Mouse (Mus musculus) stomach, embryonic 16.5 days (tissue): ENCODE measurements around the gene Diexf. TPM values are rescaled to one million over a fixed set of nuclear protein-coding genes. Genes with fewer than 3 reads are reported as not detected.
A peak's percentile ranks its signal among the peaks of the same experiment; 100 is the strongest.

Source experiments
- ATAC-seq: fragments of 200-750 bp; cut with Nextera tagmentation; 2 replicates; pipeline ENCODE4 v1.8.0; 2017; ENCODE audit warnings: moderate number of reproducible peaks, moderate TSS enrichment; ENCODE audit not compliant: insufficient read depth, low FRiP score
- H3K27ac ChIP-seq: fragments of 300-500 bp; sonication (generic); 2 replicates; pipeline ENCODE4 v1.5.1; 2014; ENCODE audit warnings: low read length
- H3K27me3 ChIP-seq: fragments of 300-500 bp; sonication (generic); 2 replicates; pipeline ENCODE4 v1.6.1; 2014; ENCODE audit warnings: low read length, control low read depth, mixed read lengths; ENCODE audit not compliant: control insufficient read depth, insufficient read depth
- H3K36me3 ChIP-seq: fragments of 300-500 bp; sonication (generic); 2 replicates; pipeline ENCODE4 v1.6.1; 2014; ENCODE audit warnings: low read length; ENCODE audit not compliant: control insufficient read depth, insufficient read depth
- H3K4me1 ChIP-seq: fragments of 300-500 bp; sonication (generic); 2 replicates; pipeline ENCODE4 v1.6.1; 2014; ENCODE audit warnings: low read length, control low read depth, mixed read lengths; ENCODE audit not compliant: control insufficient read depth, insufficient read depth
- H3K4me2 ChIP-seq: fragments of 300-500 bp; sonication (generic); 2 replicates; pipeline ENCODE4 v1.6.1; 2014; ENCODE audit warnings: low read depth, low read length, mixed read lengths
- H3K4me3 ChIP-seq: fragments of 300-500 bp; sonication (generic); replicated peaks from 2 replicates; pipeline ENCODE4 v1.5.1; 2014; ENCODE audit warnings: mild to moderate bottlenecking, low read length
- H3K9ac ChIP-seq: fragments of 300-500 bp; sonication (generic); 2 replicates; pipeline ENCODE4 v1.6.1; 2014; ENCODE audit warnings: low read length
- H3K9me3 ChIP-seq: fragments of 300-500 bp; sonication (generic); replicated peaks from 2 replicates; pipeline ENCODE4 v1.6.1; 2016; ENCODE audit warnings: low read length, control low read depth; ENCODE audit not compliant: control insufficient read depth
- WGBS: fragments of 180-500 bp; shearing (Covaris S2); extraction: QIAGEN DNeasy Blood & Tissue Kit; methylation state at CpG from one replicate; pipeline ENCODE4 v1.1.7; 2014; 5-methylcytosine and 5-hydroxymethylcytosine counted together
- polyA plus RNA-seq: library from polyadenylated mRNA; unstranded; fragments of >200 nt; fragmentation: Nextera tagmentation; extraction: Ambion mirVana; gene quantifications from 2 replicates; pipeline ENCODE4 v1.2.1, GENCODE M21; 2015

Diexf gene
- polyA plus RNA-seq, 1 experiment from 2014 or later, result 6.8 TPM

DNA sequence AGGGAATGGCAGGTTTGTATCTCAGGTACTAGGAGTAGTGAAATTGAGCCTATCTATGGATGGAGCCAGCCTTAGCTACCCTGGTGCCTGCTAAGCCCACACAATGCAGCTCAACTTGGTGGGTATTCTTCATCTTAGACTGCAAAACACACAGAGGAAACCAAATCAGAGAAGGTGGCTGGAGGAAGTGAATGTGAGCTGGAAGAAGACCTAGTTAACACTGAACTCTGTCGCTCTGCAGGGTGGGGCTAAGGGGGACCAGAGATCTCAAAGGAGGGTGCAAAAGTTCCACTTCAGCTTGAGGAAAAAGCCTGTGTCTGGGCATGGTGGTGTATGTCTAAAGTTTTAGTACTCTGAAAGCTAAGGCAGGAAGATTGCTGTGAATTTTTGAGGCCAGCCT is 29.5 kb upstream of the Diexf start:
- Histone ChIP-seq H3K27ac (no peak overlapping the region; the same call in 1 of the 2 replicates), H3K4me2 (peak overlapping the region; percentile 55; the same call in 1 of the 2 replicates), H3K27me3 (no peaks in the 10 kb centered on the region), H3K9ac (no peak overlapping the region), H3K4me1 (peaks cover 24% of the 10 kb centered on the region), H3K36me3 (no peaks in the 10 kb centered on the region), H3K4me3 (no peak overlapping the region), H3K9me3 (no peaks in the 10 kb centered on the region)
- no peak for ATAC-seq
- WGBS, result 47% methylated on average over 1 of the region's 1 CpGs

DNA sequence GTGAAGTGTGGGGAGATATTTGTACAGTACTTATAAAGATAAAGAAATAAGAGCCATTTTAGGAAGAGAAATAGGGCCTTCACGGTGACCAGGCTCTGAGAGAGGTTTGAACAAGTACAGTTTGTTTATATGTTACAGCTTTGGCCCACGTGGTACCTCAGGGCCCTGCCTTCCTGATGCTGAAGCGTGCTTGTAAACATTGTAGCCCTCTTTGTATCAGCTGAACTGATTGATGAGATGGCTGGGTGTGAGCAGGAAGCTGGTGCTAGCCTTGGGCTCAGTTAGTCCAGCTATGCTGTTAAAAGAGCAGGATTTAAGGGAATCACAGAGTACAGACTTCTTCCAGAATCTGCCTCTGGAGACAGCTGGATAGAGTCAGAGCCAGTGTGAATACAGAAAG is 29.1 kb upstream of the Diexf start:
- Histone ChIP-seq H3K4me1 (peaks cover 24% of the 10 kb centered on the region), H3K9me3 (no peaks in the 10 kb centered on the region), H3K9ac (no peak overlapping the region), H3K27ac (no peak overlapping the region), H3K27me3 (no peaks in the 10 kb centered on the region), H3K4me3 (no peak overlapping the region), H3K4me2 (no peak overlapping the region), H3K36me3 (no peaks in the 10 kb centered on the region)
- no peak for ATAC-seq
- WGBS, result 14% methylated on average over 3 of the region's 3 CpGs

DNA sequence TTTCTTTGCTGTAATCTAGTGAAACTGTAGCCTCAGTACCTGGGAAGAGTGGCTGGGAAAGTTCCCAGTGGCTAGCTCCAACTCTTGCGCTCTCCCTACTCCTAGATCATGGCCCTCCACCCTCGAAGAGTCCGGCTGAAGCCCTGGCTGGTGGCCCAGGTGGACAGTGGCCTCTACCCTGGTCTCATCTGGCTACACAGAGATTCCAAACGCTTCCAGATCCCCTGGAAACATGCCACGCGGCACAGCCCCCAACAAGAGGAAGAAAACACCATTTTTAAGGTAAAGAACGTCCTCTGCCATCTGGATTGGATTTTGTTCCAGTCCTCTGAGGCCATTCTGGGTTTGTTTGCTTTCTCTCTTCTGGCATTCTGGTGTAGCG is 27.0 kb upstream of the Diexf start:
- no peaks in the 10 kb centered on the region for H3K36me3 ChIP-seq
- no peak for ATAC-seq
- peaks cover 27% of the 10 kb centered on the region for H3K4me1 ChIP-seq
- peak overlapping the region; percentile 78 for H3K27ac ChIP-seq
- 0 out of 2 replicates have a peak overlapping the region, but pooled peaks have one; percentile 25 for H3K9ac ChIP-seq
- WGBS, result 73% methylated on average over 8 of the region's 8 CpGs
- no peaks in the 10 kb centered on the region for H3K9me3 ChIP-seq
- H3K27me3 ChIP-seq, result 0 out of 2 replicates have a peak, but pooled peaks cover 9% of the 10 kb centered on the region
- peak overlapping the region; percentile 3; the same call in 1 of the 2 replicates for H3K4me3 ChIP-seq
- H3K4me2 ChIP-seq, result peak overlapping the region; percentile 59

DNA sequence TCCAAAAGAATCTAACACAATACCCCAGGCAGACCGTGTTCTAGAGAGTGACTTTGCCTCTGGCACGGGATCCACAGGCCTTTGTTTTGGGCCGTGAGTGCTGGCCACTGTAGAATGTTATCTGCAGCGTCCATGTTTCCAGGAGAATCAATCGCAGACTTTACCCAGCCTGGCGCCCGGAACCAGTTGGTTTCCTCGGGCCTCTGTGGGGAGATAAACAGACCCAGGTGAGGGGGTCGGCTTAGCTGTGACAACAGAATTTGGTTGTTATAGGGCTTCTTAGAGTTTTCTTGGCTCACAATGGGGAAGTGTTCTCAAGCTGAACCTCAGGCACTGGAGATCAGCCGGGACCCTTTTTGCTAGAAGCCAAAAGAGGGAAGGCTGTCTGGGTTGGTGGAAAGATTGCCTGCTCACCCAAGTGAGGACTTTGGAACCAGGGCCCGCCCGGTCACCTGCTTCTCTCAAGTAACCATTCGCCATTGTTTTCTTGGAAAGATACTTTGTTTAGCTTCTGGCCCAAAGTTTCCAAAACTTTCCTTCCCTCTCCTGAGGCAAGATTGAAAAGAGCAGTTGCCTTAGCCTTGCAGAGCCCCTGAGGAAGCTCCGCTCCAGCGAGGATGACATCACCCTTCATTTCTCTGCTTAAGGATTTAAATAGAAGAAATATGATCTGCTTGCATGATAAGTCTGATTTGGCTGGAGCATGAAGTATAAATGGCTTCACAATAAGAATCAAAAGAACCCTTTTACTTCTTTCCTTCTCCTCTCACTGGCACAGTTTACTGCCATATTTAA is 26.4 kb upstream of the Diexf start:
- Histone ChIP-seq H3K9me3 (no peaks in the 10 kb centered on the region), H3K36me3 (no peaks in the 10 kb centered on the region), H3K27ac (peak overlapping the region; percentile 78), H3K9ac (peak overlapping the region; percentile 1; the same call in 1 of the 2 replicates), H3K27me3 (0 out of 2 replicates have a peak, but pooled peaks cover 9% of the 10 kb centered on the region), H3K4me1 (peaks cover 27% of the 10 kb centered on the region), H3K4me2 (peak overlapping the region; percentile 59), H3K4me3 (peak overlapping the region; percentile 3; the same call in 1 of the 2 replicates)
- ATAC-seq, result no peak
- 46% methylated on average over 15 of the region's 15 CpGs for WGBS

DNA sequence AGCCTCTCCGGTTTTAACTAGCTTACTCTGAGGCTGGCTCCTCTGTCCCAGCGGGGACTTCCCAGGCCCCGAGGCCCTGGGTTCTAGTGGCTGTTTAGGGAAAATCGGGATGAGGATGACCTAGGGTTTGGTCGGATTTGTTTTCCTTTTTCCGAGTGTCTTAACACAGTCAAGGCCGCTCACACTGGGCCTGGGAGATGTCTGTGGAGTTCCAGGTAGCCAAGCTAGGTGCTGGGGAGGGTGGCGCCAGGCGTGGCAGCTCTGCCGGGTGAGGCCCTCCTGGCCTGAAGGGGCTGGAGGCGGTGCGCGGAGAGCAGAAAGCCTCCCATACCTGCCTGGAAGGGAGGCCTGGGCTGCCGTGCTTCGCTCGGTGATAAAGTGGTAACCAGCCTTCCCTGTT is 23.5 kb upstream of the Diexf start:
- no peaks in the 10 kb centered on the region for H3K36me3 ChIP-seq
- H3K4me2 ChIP-seq, result peak overlapping the region; percentile 59
- H3K4me1 ChIP-seq, result peaks cover 17% of the 10 kb centered on the region
- peak overlapping the region; percentile 77 for H3K9ac ChIP-seq
- peak overlapping the region; percentile 87 for H3K27ac ChIP-seq
- ATAC-seq, result peak; percentile 46; the same call in 1 of the 2 replicates
- H3K27me3 ChIP-seq, result 0 out of 2 replicates have a peak, but pooled peaks cover 9% of the 10 kb centered on the region
- peak overlapping the region; percentile 54 for H3K4me3 ChIP-seq
- no peaks in the 10 kb centered on the region for H3K9me3 ChIP-seq
- WGBS, result 27% methylated on average over 16 of the region's 16 CpGs

DNA sequence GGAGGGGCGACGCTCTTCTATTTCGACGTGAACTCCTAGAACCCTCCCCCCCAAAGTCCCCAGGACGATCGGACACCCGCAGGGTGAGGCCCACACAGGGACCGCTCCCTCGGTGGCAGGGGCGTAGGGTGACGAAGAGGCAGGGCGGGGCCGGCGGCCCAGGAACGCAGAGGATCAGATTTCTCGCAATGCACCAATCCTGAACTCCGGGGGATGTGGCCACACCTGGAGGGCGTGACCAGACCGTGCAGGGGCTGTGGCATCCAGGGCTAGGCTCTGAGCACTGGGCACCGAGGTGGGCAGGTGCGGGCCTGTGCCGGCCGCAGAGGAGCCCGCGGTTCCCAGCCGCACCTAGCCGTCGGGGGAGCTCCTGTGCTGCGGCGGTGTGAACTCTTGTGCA is 22.8 kb upstream of the Diexf start, which contains the start of gene Irf6:
Gene Irf6, plus strand, starts transcription at position 240 of the 400 bp plus-strand sequence.
- peaks cover 16% of the 10 kb centered on the region for H3K4me1 ChIP-seq
- peak within 1 kb of the TSS; percentile 87 for H3K27ac ChIP-seq
- H3K9ac ChIP-seq, result peak within 1 kb of the TSS; percentile 77
- H3K36me3 ChIP-seq, result no peaks in the 10 kb centered on the region
- H3K4me3 ChIP-seq, result peak within 1 kb of the TSS; percentile 54
- H3K9me3 ChIP-seq, result no peaks in the 10 kb centered on the region
- H3K27me3 ChIP-seq, result 0 out of 2 replicates have a peak, but pooled peaks cover 9% of the 10 kb centered on the region
- 1% methylated on average over 30 of the region's 30 CpGs for WGBS
- peak within 1 kb of the TSS; percentile 59 for H3K4me2 ChIP-seq
- ATAC-seq, result peak; percentile 97

DNA sequence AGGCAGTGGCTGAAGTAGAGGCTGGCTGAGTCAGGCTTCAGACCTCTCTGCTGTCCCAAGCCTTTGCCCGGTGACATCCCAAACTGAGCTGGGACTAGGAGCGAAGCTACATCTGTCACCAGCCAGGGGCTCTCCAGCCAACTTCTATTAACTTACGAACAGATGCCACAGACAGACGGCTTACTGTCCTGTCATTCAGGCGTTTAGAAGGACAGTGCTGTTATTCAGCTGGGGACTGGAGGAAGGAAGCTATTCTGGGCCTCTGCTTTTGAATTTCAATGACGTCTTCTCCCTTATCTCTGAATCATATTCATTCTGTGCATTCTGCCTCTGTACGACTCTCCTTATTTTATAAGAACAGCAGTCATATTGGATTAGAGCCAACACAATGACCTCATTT is 21.1 kb upstream of the Diexf start:
- 0 out of 2 replicates have a peak, but pooled peaks cover 9% of the 10 kb centered on the region for H3K27me3 ChIP-seq
- H3K4me2 ChIP-seq, result no peak overlapping the region
- no peak overlapping the region for H3K9ac ChIP-seq
- H3K4me1 ChIP-seq, result 0 out of 2 replicates have a peak, but pooled peaks cover 10% of the 10 kb centered on the region
- H3K9me3 ChIP-seq, result no peaks in the 10 kb centered on the region
- 49% methylated on average over 7 of the region's 7 CpGs for WGBS
- no peak overlapping the region for H3K27ac ChIP-seq
- no peak overlapping the region for H3K4me3 ChIP-seq
- no peaks in the 10 kb centered on the region for H3K36me3 ChIP-seq
- no peak for ATAC-seq

DNA sequence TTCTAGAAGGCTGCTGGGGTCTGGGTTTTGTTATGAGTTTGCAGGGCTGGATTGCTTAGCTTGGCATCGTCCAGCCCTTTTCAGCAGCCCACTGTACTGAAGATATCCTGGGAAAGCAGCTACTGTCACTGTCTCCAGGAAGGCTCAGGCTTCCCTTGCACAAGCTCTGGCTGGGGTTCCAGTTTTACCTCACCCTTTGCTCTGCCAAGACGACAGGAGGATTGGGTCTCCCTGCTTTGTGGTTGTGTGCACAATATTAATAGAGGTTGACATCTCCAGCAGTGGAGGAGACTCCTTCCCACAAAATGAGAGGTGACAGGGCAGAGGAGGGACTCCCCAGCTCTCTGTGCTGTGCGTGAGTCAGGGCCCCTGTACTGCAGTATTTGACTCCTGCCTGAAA is 19.2 kb upstream of the Diexf start:
- ATAC-seq, result no peak
- Histone ChIP-seq H3K27me3 (0 out of 2 replicates have a peak, but pooled peaks cover 9% of the 10 kb centered on the region), H3K4me3 (no peak overlapping the region), H3K36me3 (no peaks in the 10 kb centered on the region), H3K4me2 (no peak overlapping the region), H3K4me1 (0 out of 2 replicates have a peak, but pooled peaks cover 10% of the 10 kb centered on the region), H3K9ac (no peak overlapping the region), H3K27ac (0 out of 2 replicates have a peak overlapping the region, but pooled peaks have one; percentile 15), H3K9me3 (no peaks in the 10 kb centered on the region)
- 54% methylated on average over 3 of the region's 3 CpGs for WGBS

DNA sequence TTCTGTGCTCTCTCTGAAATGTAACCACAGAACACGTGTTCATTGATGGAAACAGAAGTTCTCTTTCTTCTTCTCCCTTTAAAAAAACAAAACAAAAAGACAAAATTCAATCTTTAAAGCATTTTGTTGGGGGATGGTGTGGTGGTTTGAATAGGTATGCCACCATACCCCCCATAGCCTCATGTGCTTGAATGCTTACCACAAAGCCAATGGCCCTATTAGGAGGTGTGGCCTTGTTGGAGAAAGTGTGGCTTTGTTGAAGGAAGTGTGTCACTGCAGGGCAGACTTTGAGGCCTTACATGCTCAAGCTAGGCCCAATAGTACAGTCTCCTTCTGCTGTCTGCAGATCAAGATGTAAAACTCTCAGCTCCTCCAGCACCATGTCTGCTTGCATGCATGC is 16.3 kb upstream of the Diexf start:
- H3K4me3 ChIP-seq, result no peak overlapping the region
- H3K27ac ChIP-seq, result no peak overlapping the region
- H3K9me3 ChIP-seq, result no peaks in the 10 kb centered on the region
- H3K4me1 ChIP-seq, result 0 out of 2 replicates have a peak, but pooled peaks cover 6% of the 10 kb centered on the region
- H3K36me3 ChIP-seq, result no peaks in the 10 kb centered on the region
- 86% methylated on average over 1 of the region's 1 CpGs for whole genome bisulfite sequencing
- no peak overlapping the region for H3K4me2 ChIP-seq
- ATAC-seq, result no peak
- no peaks in the 10 kb centered on the region for H3K27me3 ChIP-seq
- no peak overlapping the region for H3K9ac ChIP-seq
